Mouse (Mus musculus) left cerebral cortex, adult 18-20 months (tissue): ENCODE results near the gene Gm9821. TPM values are rescaled to one million over a fixed set of nuclear protein-coding genes. Genes with fewer than 3 reads are reported as not detected.
A peak's percentile ranks its signal among the peaks of the same experiment; 100 is the strongest.

ENCODE experiments used
- DNase-seq, 2 experiments: peaks; one replicate each; pipeline ENCODE4 v3.0.0; 2021 to 2022; ENCODE audit warnings: low spot score in 2 of 2, mixed read lengths in 1 of 2
- long read RNA-seq, 2 experiments: library from polyadenylated mRNA; stranded (forward); transcript quantifications; one replicate each; pipeline ENCODE4 v2.0.0; 2021
- total RNA-seq, 2 experiments: library from RNA; stranded (reverse); gene quantifications; 2 replicates each; pipeline ENCODE4 v1.2.3; 2021

Gm9821 gene
- total RNA-seq = not detected
- long read RNA-seq, experiment 1 = 0 reads
- long read RNA-seq, experiment 2 = 0 reads

- no peak for DNase-seq
Observed at GRCm38 (mm10) chr2:91945483-91945882, at the start of gene Gm9821. TSS of gene Gm9821 (plus strand) at chr2:91945703.

DNA sequence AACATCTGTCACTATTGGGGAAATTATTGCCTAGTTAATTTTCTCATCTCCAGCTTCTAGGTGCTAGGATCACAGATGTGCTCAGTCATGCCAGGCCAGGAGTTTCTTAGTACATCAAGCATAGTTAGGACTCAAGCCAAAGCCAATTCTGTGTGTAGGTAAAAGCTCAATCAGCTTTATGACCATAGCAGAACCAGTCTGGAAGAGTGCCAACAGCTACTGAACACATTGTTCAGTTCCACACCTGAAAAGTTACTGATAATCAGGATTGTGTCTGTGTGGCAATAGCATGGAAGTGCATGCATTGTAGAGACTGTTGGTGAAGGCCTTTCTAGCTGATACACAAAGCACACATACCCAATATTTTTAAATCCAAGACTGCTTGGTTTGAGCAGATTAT is 47.5 kb upstream of the Gm9821 start:
- DNase-seq = no peak

DNA sequence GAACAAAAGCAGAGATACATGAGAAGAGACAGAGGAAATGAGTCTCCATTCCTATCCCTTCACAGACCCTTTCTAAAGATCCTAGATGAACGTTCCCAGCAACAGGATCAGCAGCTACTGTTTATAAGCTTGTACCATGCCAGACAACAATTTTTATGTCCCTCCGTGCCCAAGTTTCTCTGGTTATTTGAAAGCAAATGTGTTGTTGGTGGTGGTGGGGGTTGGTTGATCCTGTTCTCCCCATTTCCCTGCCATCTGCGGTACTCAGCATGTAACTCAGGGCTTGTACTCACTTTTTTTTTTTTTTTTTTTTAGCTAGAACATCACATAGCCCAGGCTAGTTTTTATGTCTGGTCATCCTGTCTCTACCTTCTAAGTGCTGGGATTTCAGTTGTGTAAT is 46.4 kb upstream of the Gm9821 start:
- DNase-seq = no peak

- DNase-seq = no peak
Observed at GRCm38 (mm10) chr2:91900431-91900830, 45.1 kb upstream of the Gm9821 start.

- DNase-seq = no peak
Observed at GRCm38 (mm10) chr2:91902336-91902735, 43.2 kb upstream of the Gm9821 start.

DNA sequence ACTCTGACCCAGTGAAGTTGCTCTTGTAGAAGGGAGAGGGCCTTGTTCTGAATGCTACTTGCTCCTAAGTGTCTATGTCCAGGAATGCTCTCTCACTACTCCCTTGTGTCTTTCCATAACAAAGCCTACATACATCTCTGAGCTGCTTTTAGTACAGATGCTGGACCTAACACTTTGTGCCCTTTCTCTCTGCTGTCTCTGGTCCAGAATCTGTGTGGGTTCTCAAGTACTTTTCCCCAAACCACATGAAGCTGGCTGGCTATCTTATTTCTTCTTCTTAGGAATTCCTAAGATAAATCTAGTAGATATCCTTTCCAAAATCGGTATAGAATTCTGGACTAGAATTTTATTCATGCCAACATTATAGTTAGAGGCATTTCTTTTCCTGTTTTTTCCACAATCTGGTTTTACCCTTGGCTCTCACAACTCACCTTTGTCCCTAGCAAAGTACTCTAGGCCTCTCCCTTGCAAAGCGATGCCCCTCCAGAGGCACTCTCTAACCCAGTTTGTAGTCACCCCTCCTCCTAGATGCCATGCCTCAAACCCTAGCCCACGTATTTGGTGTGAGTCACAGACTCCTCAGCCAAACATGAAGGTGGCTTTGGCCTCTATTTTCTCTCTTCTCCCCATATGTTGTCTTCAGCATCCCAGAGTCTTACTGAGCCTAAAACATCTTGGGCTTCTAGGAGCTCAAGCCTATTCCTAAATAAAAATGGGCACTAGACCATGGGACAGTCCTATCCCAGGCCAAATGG is 42.2 kb upstream of the Gm9821 start:
- DNase-seq = peak in 1 of 2 experiments; percentile 34

- peak in 1 of 2 experiments; percentile 41 for DNase-seq
Observed at GRCm38 (mm10) chr2:91904618-91905307, 40.7 kb upstream of the Gm9821 start.

- DNase-seq = no peak
Observed at GRCm38 (mm10) chr2:91906141-91906540, 39.4 kb upstream of the Gm9821 start.

- no peak for DNase-seq
Observed at GRCm38 (mm10) chr2:91912616-91913015, 32.9 kb upstream of the Gm9821 start.

DNA sequence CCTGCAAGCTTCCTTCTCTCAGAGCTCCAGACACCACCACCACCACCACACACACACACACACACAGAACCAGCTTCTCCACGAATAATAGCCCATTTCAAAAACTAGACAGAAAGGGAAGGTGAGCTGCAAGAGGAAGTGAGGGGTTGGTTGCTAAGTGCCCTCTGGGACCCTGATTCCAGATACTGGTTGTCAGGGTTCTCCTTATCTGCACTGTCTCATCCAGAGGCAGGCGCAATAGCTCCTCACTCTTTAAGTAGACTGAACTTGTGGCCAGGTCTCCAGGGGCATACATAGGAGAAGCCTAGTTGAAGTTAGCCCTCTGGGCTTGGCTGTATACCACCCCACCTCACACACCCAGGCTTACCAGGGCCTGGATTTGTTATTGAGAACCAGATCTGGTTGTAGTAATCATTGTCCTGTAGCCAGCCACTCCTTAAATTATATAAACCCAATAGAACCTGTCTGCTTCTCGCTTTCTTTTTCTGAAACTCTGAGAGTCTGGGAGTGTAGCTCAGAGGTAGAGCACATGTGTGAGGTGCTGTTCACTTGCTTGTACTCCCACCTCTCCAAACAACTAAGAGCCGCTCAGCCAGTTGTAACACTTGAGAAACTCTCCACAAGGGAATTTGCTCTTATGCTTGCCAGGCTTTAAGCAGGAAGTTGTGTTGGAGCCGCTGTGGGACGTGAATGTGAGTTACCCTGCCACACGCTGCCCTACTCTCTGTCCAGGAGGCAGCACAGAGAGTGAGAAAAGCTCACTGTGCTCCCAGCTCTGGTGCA is 32.0 kb upstream of the Gm9821 start:
- no peak for DNase-seq

DNA sequence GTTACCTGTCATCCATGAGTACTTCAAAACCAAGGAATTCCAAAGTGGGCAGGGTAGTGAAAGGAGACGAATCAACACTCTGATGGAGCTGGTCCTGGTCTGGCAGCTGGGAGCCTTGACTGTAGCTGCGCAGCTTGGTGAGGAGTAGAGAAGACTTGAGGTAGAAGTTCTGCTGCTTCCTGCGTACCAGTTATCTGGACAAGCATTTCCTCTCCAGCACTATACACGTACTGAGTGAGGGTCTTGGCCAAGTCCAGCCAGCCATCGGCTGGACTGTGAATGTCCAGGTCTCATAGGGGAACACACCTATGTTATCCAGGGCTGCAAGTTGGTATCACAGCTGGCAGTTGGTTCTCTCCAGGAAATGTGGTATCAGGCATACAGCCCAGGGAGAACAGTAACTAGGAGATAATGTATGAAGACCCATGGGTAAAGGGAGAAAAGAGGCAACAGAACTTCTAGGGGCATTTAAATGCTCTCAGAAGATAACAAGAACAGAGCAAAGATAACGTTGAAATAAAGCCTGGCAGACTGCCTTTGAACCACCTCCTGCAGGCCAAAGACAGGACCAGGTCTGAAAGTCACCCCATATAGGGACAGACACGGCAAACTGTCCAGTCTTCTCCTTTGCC is 29.0 kb upstream of the Gm9821 start:
- no peak for DNase-seq

DNA sequence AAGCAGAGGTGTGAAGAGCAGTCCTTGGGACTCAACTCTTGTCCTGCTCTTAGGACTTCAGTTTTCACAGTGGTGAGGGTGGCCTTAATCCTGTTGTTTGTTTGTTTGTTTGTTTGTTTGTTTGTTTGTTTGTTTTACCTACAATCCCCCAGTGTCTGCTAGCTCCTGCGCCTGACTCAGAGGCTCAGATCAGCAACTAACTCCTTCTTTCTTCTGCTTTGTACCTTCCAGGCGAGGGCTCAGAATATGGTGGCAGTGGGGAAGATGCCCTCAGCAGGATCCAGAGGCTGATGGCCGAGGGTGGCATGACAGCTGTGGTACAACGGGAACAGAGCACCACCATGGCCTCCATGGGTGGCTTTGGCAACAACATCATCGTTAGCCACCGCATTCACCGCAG is 28.4 kb upstream of the Gm9821 start:
- DNase-seq = no peak

- no peak for DNase-seq
Observed at GRCm38 (mm10) chr2:91920130-91920529, 25.4 kb upstream of the Gm9821 start.

DNA sequence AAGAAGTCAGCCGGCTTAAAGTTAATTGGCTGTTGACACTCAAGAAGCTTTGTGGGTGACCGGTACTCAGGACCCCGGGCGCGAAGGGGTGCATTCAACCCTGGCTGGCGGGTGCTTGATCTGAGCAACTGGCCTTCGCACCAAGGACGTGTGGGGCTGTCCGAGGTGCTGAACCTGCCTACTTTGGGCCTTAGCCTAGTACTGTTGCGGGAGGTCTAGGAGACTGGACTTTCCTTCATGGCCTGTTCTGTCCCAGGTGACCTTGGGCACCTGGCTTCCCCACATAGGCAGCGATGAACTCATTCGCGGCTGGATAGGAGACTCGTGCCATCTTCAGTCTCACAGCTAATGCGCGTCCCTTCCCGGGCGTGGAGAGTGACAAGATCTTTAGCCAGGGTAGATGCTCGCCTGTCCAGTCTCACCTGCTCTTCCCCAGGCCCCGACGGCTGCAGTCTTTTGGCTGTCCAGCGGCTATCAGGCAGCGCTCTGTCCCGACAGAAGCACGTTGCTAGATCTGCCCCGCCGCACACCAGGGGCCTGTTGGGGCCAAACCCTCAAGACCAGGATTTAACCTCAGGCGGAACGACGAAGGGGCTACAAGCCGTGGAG is 24.2 kb upstream of the Gm9821 start:
- no peak for DNase-seq

DNA sequence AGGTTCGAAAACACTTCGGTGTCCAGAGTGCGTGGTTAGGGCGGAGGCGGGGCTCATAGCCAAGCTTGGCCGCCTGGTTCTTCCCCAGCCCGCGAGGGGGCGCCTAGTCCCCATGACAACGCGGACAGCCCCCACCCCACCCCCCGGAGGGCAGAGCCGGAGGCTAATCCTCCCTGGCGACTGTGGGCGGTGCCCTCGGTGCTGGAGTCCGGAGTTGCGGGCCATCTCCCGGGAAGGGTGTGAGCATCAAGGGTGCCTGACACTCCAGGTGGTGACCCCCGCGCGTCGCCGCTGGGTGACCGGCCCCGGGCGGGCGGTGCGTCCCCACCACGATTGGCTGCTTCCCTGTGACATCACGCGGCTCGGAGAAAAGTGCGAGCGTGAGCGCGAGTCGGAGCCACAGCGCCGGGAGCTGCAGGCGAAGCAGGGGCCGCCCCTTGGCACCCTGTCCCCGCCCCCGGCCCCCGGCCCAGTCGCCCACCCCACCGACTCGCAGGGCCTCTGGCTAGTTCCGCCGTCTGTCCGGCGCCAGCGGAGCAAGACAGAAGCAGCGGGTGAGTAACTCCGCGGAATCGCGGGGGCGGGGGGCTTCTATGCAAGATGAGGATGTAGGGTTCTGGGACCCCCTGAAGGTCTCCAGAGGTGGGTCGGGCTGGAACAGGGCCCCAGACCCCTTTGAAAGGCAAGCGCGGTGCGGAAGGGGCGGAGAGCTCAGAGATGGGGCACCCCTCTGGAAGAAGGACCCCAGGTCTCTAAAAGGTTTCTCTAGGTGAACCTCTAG is 23.5 kb upstream of the Gm9821 start:
- peak; percentile 80 to 87 for DNase-seq

- no peak for DNase-seq
Observed at GRCm38 (mm10) chr2:91922586-91923414, 22.7 kb upstream of the Gm9821 start.

DNA sequence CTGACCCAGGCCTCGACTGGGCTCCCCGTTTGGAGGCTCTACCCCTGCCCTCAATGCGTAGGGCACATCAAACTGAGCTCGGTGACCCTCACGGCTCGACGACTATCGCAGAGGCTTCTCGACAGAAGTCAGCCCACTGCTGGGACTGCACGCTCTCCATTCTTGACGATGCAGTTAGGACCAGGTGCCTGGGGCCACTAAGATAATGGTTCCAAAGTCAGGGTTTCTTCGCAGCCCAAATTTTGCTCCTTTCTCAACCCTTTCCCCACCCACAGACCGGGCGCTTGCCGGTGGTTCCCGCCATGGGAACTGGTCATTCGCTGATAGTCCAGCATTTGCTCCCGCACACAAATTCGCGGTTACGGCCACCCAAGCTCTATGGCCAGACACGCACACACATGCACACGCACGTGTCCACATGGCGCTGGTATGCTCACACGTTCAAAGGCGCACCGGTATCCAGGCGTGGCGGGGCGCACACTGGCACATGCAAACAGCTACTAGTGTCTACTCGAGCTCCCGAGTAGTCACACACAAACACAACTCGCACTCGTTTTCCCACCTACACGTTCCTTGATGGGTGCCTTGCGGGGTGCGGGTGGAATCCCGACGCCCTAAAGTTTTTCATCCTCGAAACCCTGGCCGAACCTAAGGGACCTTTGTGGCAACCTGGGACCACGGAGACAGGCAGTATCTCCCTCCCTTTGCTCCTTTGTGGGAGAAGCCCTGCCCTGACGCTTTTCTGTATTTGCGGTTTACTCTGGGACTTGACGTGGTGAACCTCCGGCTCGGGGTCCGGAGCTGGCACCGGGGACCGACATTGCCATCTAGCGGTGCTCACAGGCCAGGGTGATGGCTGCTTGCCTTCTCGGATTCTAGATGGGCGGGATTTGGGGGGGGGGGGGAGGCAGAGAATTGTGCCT is 21.8 kb upstream of the Gm9821 start:
- peak in 1 of 2 experiments; percentile 75 for DNase-seq

DNA sequence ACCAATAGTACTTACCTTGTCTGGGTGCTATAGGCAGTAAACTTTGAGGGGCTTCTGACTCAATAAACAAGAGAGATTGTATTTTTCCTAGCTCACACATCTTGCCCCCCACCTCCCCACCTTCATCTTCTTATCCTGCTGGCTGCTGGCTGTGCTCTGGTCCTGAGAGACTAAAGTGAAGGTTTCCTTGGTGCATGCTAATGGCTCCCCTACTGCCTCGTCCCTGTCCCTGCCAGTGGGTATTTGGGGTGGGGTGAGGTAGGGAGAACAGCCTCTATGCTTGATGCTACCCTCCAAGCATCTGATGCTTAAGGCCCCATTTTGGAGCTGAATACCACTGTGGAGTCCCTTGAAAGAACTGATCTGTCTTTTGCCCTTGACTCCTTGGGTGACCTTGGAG is 20.8 kb upstream of the Gm9821 start:
- no peak for DNase-seq
